24 mouse cellular contexts compared by ENCODE assay signal in the genomic region with DNA sequence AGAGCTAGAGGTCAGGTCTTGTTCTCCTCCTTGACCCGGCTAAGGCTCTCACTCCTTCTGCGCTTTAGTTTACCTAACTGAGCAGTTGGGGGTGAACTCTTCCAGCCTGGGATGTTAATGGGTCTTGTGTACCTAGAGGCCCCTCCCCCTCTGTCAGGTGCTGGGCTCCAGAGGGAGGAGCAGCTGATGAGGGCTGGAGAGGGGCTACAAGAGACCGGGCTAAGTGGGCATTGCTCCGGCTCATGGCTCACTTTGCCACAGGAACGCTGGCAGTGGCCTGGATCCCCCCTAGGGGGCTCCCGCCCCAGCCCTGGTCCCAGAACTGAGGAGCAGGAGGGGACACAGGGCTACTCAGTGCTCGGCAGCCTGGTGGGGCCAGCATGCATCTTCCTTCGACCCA. TPM values are rescaled to one million over a fixed set of nuclear protein-coding genes. Genes with fewer than 3 reads are reported as not detected.
DNase-seq lines count a peak whose midpoint lies in the region; ATAC-seq and TF ChIP-seq lines count a peak whose summit lies in the region.
"Had no signal": no experiment of that assay in that cellular context is flagged by ENCODE, and none has a peak within 500 bp of the region (broad histone marks: within the 10 kb centered on the region; RNA-seq: fewer than 3 reads in every experiment).

No protein-coding gene starts in this region.

- no peak overlapping the region for H3K4me3 ChIP-seq in cerebellum, adult 2 months (replicated peaks; ENCODE audit: insufficient read depth, low read depth, low read length)
- H3K4me3 ChIP-seq in hindbrain, embryonic 13.5 days: no peak overlapping the region
- no peak overlapping the region for H3K4me3 ChIP-seq in hindbrain, embryonic 16.5 days (ENCODE audit: low read length)
- H3K4me3 ChIP-seq in lung, embryonic 16.5 days (ENCODE audit: low read length): no peak overlapping the region
- H3K4me3 ChIP-seq: embryonic facial prominence, embryonic 12.5 days; forebrain, embryonic 12.5 days; hindbrain, embryonic 12.5 days; limb, embryonic 15.5 days; midbrain, embryonic 10.5 days; neural tube, embryonic 15.5 days had no signal

- H3K4me2 ChIP-seq in hindbrain, embryonic 13.5 days: no peak overlapping the region
- H3K4me2 ChIP-seq in hindbrain, embryonic 16.5 days (ENCODE audit: low read length): no peak overlapping the region
- H3K4me2 ChIP-seq in lung, embryonic 16.5 days (ENCODE audit: low read depth, low read length): no peak overlapping the region
- H3K4me2 ChIP-seq: embryonic facial prominence, embryonic 12.5 days; forebrain, embryonic 12.5 days; hindbrain, embryonic 12.5 days; limb, embryonic 15.5 days; neural tube, embryonic 15.5 days had no signal

- H3K4me1 ChIP-seq in cerebellum, adult 2 months (ENCODE audit: control insufficient read depth, insufficient read depth, low read length): peaks cover 51% of the 10 kb centered on the region
- no peaks in the 10 kb centered on the region for H3K4me1 ChIP-seq in hindbrain, embryonic 13.5 days (replicated peaks)
- no peaks in the 10 kb centered on the region for H3K4me1 ChIP-seq in hindbrain, embryonic 16.5 days (ENCODE audit: control insufficient read depth, insufficient read depth, low read depth, low read length)
- H3K4me1 ChIP-seq in lung, embryonic 16.5 days (replicated peaks; ENCODE audit: control insufficient read depth, insufficient read depth, low read length): no peaks in the 10 kb centered on the region
- H3K4me1 ChIP-seq: embryonic facial prominence, embryonic 12.5 days; forebrain, embryonic 12.5 days; hindbrain, embryonic 12.5 days; limb, embryonic 15.5 days; neural tube, embryonic 15.5 days had no signal

- TF ChIP-seq CTCF in cerebellum, adult 2 months (IDR thresholded peaks at IDR 0.05; ENCODE audit: borderline replicate concordance, insufficient read depth, low read depth, low read length): no peak

- peak overlapping the region; percentile 94 for H3K27ac ChIP-seq in cerebellum, adult 2 months (ENCODE audit: insufficient read depth, low read length)
- H3K27ac ChIP-seq in hindbrain, embryonic 13.5 days: no peak overlapping the region
- no peak overlapping the region for H3K27ac ChIP-seq in hindbrain, embryonic 16.5 days (ENCODE audit: low read depth, low read length)
- H3K27ac ChIP-seq in lung, embryonic 16.5 days (ENCODE audit: low read length): no peak overlapping the region
- H3K27ac ChIP-seq: embryonic facial prominence, embryonic 12.5 days; forebrain, embryonic 12.5 days; hindbrain, embryonic 12.5 days; limb, embryonic 15.5 days; midbrain, embryonic 10.5 days; neural tube, embryonic 15.5 days had no signal

- ATAC-seq in hindbrain, embryonic 13.5 days (ENCODE audit: low FRiP score): no peak
- ATAC-seq in hindbrain, embryonic 16.5 days: no peak
- ATAC-seq in lung, embryonic 16.5 days (ENCODE audit: low read depth): peak; percentile 38
- ATAC-seq in activated CD4-positive, CD25-positive, alpha-beta regulatory T cell, adult 4 months: no peak
- ATAC-seq: inflammation-experienced regulatory T-cells, adult 6 months had no signal

- no peak for TF ChIP-seq POLR2A in cerebellum, adult 2 months (IDR thresholded peaks at IDR 0.05; ENCODE audit: borderline replicate concordance, insufficient read depth, low read length)

- H3K36me3 ChIP-seq in hindbrain, embryonic 13.5 days: no peaks in the 10 kb centered on the region
- H3K36me3 ChIP-seq in hindbrain, embryonic 16.5 days (ENCODE audit: control insufficient read depth, insufficient read depth, low read length): no peaks in the 10 kb centered on the region
- H3K36me3 ChIP-seq in lung, embryonic 16.5 days (ENCODE audit: control insufficient read depth, insufficient read depth, low read length): no peaks in the 10 kb centered on the region
- H3K36me3 ChIP-seq: embryonic facial prominence, embryonic 12.5 days; forebrain, embryonic 12.5 days; hindbrain, embryonic 12.5 days; limb, embryonic 15.5 days; midbrain, embryonic 10.5 days; neural tube, embryonic 15.5 days had no signal

- DNase-seq in cerebellum, adult 2 months: no peak
- no peak for DNase-seq in cerebellum, adult 11 months
- no peak for DNase-seq in lung, postnatal 4 days
- DNase-seq in retina, postnatal 1 day: peak; percentile 40
- DNase-seq: adrenal gland, postnatal 25 days; cerebellum, postnatal 10 days; gastrocnemius, postnatal 36 days; kidney, adult 18-20 months; kidney, postnatal 25 days; right cerebral cortex, postnatal 14 days; thymus, postnatal 36 days had no signal

- no peaks in the 10 kb centered on the region for H3K27me3 ChIP-seq in cerebellum, adult 2 months (ENCODE audit: control insufficient read depth, insufficient read depth, low read length)
- H3K27me3 ChIP-seq in hindbrain, embryonic 13.5 days: peaks cover 24% of the 10 kb centered on the region; the same call in 1 of the 2 replicates
- H3K27me3 ChIP-seq in hindbrain, embryonic 16.5 days (replicated peaks; ENCODE audit: control insufficient read depth, insufficient read depth, low read length): no peaks in the 10 kb centered on the region
- H3K27me3 ChIP-seq in lung, embryonic 16.5 days (ENCODE audit: control insufficient read depth, insufficient read depth, low read depth, low read length): 0 out of 2 replicates have a peak, but pooled peaks cover 2% of the 10 kb centered on the region
- H3K27me3 ChIP-seq: embryonic facial prominence, embryonic 12.5 days had no signal

- 0 out of 2 replicates have a peak overlapping the region, but pooled peaks have one; percentile 19 for H3K9ac ChIP-seq in hindbrain, embryonic 13.5 days
- H3K9ac ChIP-seq in hindbrain, embryonic 16.5 days (ENCODE audit: low read depth, low read length): no peak overlapping the region
- 0 out of 2 replicates have a peak overlapping the region, but pooled peaks have one; percentile 18 for H3K9ac ChIP-seq in lung, embryonic 16.5 days (ENCODE audit: low read length)
- H3K9ac ChIP-seq: embryonic facial prominence, embryonic 12.5 days; forebrain, embryonic 12.5 days; hindbrain, embryonic 12.5 days; limb, embryonic 15.5 days; neural tube, embryonic 15.5 days had no signal

- 36% methylated on average over 8 of the region's 8 CpGs for WGBS in cerebellum, adult 2 months
- 30% methylated on average over 8 of the region's 8 CpGs for WGBS in hindbrain, embryonic 13.5 days
- WGBS in hindbrain, embryonic 16.5 days: 37% methylated on average over 8 of the region's 8 CpGs
- 16% methylated on average over 8 of the region's 8 CpGs for WGBS in lung, embryonic 16.5 days

- no peaks in the 10 kb centered on the region for H3K9me3 ChIP-seq in hindbrain, embryonic 13.5 days
- H3K9me3 ChIP-seq in hindbrain, embryonic 16.5 days (ENCODE audit: control insufficient read depth, low read length): no peaks in the 10 kb centered on the region
- H3K9me3 ChIP-seq in lung, embryonic 16.5 days (ENCODE audit: control insufficient read depth, low read length): no peaks in the 10 kb centered on the region
- H3K9me3 ChIP-seq: embryonic facial prominence, embryonic 12.5 days; forebrain, embryonic 12.5 days; hindbrain, embryonic 12.5 days; limb, embryonic 15.5 days; midbrain, embryonic 10.5 days; neural tube, embryonic 15.5 days had no signal

RNA-seq across cellular contexts. Expression of gene Cabp2, which starts 2.4 kb away (rescaled TPM):
- 5.5 and 8.0 TPM in 2 replicates for polyA plus RNA-seq in cerebellum, adult 2 months (2012; rRNA removed)
- not detected in 2 replicates for polyA plus RNA-seq in hindbrain, embryonic 13.5 days (2015; fragmentation: Nextera tagmentation; extraction: Ambion mirVana)
- polyA plus RNA-seq in hindbrain, embryonic 16.5 days (2015; fragmentation: Nextera tagmentation; extraction: Ambion mirVana): not detected in 2 replicates
- not detected in 2 replicates for polyA plus RNA-seq in lung, embryonic 16.5 days (2015; fragmentation: Nextera tagmentation; extraction: Ambion mirVana)
- not detected for polyA plus RNA-seq in activated CD4-positive, CD25-positive, alpha-beta regulatory T cell, adult 4 months (2017; shearing (Covaris generic))
- polyA plus RNA-seq: forebrain, embryonic 12.5 days; heart, postnatal 0 days; hindbrain, embryonic 12.5 days; inflammation-experienced regulatory T-cells, adult 6 months; limb, embryonic 15.5 days; midbrain, embryonic 10.5 days; neural tube, embryonic 15.5 days; testis, adult 2 months had no signal

RNA-seq across cellular contexts. Expression of gene Cdk2ap2, which starts 13.2 kb away (rescaled TPM):
- 88.7 and 97.0 TPM in 2 replicates for polyA plus RNA-seq in cerebellum, adult 2 months (2012; rRNA removed)
- 79.8 and 81.0 TPM in 2 replicates for polyA plus RNA-seq in hindbrain, embryonic 13.5 days (2015; fragmentation: Nextera tagmentation; extraction: Ambion mirVana)
- 85.4 and 86.4 TPM in 2 replicates for polyA plus RNA-seq in hindbrain, embryonic 16.5 days (2015; fragmentation: Nextera tagmentation; extraction: Ambion mirVana)
- 111 and 128 TPM in 2 replicates for polyA plus RNA-seq in lung, embryonic 16.5 days (2015; fragmentation: Nextera tagmentation; extraction: Ambion mirVana)
- polyA plus RNA-seq in activated CD4-positive, CD25-positive, alpha-beta regulatory T cell, adult 4 months (2017; shearing (Covaris generic)): 100 to 1,000 TPM; 372 to 419 TPM

RNA-seq across cellular contexts. Expression of gene Pitpnm1, which starts 16.0 kb away (rescaled TPM):
- 568 and 602 TPM in 2 replicates for polyA plus RNA-seq in cerebellum, adult 2 months (2012; rRNA removed)
- polyA plus RNA-seq in hindbrain, embryonic 13.5 days (2015; fragmentation: Nextera tagmentation; extraction: Ambion mirVana): 43.3 and 48.5 TPM in 2 replicates
- polyA plus RNA-seq in hindbrain, embryonic 16.5 days (2015; fragmentation: Nextera tagmentation; extraction: Ambion mirVana): 87.3 and 91.9 TPM in 2 replicates
- polyA plus RNA-seq in lung, embryonic 16.5 days (2015; fragmentation: Nextera tagmentation; extraction: Ambion mirVana): 12.6 and 14.4 TPM in 2 replicates
- 10 to 100 TPM; 89.9 to 91.4 TPM for polyA plus RNA-seq in activated CD4-positive, CD25-positive, alpha-beta regulatory T cell, adult 4 months (2017; shearing (Covaris generic))

RNA-seq across cellular contexts. Expression of gene Gstp3, which starts 24.5 kb away (rescaled TPM):
- not detected in 2 replicates for polyA plus RNA-seq in cerebellum, adult 2 months (2012; rRNA removed)
- not detected in 2 replicates for polyA plus RNA-seq in hindbrain, embryonic 13.5 days (2015; fragmentation: Nextera tagmentation; extraction: Ambion mirVana)
- 0.26 TPM in 1 of 2 replicates, not detected in the other for polyA plus RNA-seq in hindbrain, embryonic 16.5 days (2015; fragmentation: Nextera tagmentation; extraction: Ambion mirVana)
- polyA plus RNA-seq in lung, embryonic 16.5 days (2015; fragmentation: Nextera tagmentation; extraction: Ambion mirVana): 0.85 and 1.9 TPM in 2 replicates
- 100 to 1,000 TPM; 202 to 218 TPM for polyA plus RNA-seq in activated CD4-positive, CD25-positive, alpha-beta regulatory T cell, adult 4 months (2017; shearing (Covaris generic))
- polyA plus RNA-seq: embryonic facial prominence, embryonic 12.5 days; forebrain, embryonic 12.5 days; heart, postnatal 0 days; hindbrain, embryonic 12.5 days; neural tube, embryonic 15.5 days; testis, adult 2 months had no signal

RNA-seq across cellular contexts. Expression of gene Gstp2, which starts 38.0 kb away (rescaled TPM):
- polyA plus RNA-seq in cerebellum, adult 2 months (2012; rRNA removed): 8.0 and 10.0 TPM in 2 replicates
- polyA plus RNA-seq in hindbrain, embryonic 13.5 days (2015; fragmentation: Nextera tagmentation; extraction: Ambion mirVana): 1.4 and 4.4 TPM in 2 replicates
- 2.5 and 2.6 TPM in 2 replicates for polyA plus RNA-seq in hindbrain, embryonic 16.5 days (2015; fragmentation: Nextera tagmentation; extraction: Ambion mirVana)
- 3.5 and 5.0 TPM in 2 replicates for polyA plus RNA-seq in lung, embryonic 16.5 days (2015; fragmentation: Nextera tagmentation; extraction: Ambion mirVana)
- 10 to 100 TPM; 11.1 to 23.5 TPM for polyA plus RNA-seq in activated CD4-positive, CD25-positive, alpha-beta regulatory T cell, adult 4 months (2017; shearing (Covaris generic))
